Mouse (Mus musculus): ENCODE measurements around the gene Ehd2.

DNA sequence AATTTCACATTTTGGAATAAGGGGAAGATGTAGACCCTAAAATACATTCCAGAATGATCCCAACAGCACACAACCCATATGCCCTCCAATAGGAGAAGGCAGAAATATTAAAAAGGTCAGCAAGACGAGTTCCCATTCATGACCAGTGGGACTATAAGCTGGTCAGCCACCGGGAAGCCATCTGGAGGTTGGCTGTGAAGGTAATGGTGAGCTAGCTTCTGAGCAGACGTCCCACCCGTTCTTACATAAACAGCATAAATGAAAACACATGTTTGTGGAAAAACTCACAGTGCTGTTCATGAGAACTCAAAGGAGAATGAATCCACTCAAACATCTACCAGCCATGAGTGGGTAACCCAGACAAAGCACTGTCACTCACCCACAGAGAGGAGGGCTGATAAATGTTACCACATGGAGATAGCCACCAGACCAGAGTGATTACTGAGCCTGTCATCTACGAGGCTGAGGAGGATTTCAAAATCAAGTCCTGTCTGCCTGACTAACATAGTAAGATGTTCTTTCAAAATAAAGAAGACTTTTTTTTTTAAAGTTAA is 46.4 kb upstream of the Ehd2 start:
- TF ChIP-seq POLR2A (IDR thresholded peaks at IDR 0.05; ENCODE audit: insufficient read depth, low read depth, low read length) (no peak), CTCF (IDR thresholded peaks at IDR 0.05; ENCODE audit: insufficient read depth, low read depth, low read length) (no peak)

All from olfactory bulb, adult 2 months (tissue).